Mouse (Mus musculus) left cerebral cortex, adult 11 months (tissue): Measurements from ENCODE around the gene Poc1b.

ENCODE experiments used
- DNase-seq: peaks from one replicate; pipeline ENCODE4 v3.0.0; 2022; ENCODE audit warnings: low spot score

The Poc1b gene

DNA sequence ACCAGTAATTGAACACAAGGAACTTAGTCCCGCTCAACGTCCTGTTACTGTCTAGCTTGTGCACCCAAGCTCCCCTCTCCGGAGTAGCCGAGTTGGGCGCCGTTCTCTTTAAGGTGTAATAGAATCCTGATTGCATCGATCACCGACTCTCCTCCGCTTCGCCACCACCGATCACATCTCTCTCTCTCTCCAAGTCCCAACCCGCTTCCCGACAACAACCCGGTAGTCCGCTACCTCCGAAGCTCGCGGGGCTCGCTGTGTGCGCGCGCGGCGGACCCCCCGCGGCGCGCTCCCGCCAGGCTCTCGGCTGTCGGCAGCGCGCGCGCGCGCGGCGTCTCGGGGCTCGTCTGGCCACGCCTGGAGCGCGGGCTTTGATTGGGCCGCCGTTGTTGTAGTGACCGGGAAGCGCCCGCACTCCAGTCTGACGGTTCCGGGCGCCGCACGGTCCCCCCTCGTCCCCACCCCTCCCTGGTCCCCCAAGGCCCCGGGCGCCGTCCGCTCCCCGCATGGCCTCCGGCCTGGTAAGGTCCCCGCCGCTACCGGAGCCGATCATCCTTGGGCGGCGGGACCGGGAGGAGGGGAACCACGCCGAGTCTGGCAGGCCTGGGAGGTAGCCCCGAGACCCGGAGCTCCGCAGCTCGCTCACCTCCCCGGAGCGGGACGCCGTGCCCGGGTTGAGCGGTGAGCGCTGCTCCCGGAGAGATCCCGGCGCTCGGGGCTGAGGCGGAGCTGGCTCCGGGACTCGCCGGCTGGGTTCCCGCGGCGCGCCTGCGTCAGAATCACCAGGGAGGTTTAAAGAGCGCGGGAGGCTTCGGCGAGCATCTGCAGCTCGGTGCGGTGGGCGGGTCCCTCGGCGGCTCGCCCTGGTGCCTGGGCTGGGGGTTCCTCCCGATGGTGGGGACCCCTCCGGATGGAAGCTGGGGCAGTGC, at the start of gene Poc1b:
Gene Poc1b, plus strand, starts transcription at position 334 of the 929 bp plus-strand sequence.
- DNase-seq: peak; percentile 59

GRCm38 (mm10) chr10:99060588-99060987, 46.2 kb upstream of the Poc1b start:
- no peak for DNase-seq

DNA sequence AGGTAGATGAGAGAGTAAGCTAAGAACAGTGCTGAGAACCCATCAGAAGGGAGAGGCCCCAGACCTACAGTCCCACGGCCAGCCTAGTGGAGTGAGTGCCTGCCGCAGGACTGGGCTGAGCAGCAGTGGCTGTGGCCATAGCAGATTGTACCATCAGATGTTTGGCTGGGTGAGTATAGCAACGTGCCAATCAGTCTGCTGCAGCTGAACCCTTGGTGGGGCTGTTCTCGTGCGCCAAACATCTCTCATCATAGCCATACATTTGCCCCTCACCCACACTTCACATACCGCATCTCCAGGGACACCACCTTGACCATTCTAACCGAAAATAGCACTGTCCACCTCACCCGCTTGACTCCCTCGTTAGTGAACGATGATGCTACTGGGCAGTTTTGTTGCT, 45.4 kb upstream of the Poc1b start:
- DNase-seq: no peak

DNA sequence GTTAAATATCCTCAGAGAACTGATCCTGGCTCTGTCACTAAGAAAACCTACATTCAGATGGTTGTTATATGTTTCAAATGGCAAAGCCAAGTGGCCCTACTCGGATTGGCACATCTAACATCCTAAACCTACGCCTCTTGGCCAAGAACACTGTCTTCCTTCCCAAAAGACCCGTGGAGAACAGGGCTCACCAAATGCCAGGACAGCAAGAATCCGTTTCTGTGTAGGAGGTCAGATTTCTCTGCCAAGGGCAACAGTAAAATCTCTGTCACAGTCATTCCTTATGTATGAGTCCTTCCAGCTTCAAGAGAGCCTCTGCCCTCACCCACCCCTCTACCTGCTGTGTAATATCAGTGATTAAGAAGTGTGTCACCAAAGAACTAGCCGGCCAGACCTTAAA, 44.3 kb upstream of the Poc1b start:
- DNase-seq: no peak

- DNase-seq: no peak
These were observed 30.5 kb upstream of the Poc1b start for GRCm38 (mm10) chr10:99076113-99076895.

GRCm38 (mm10) chr10:99078621-99079020, 28.2 kb upstream of the Poc1b start:
- DNase-seq: no peak

DNA sequence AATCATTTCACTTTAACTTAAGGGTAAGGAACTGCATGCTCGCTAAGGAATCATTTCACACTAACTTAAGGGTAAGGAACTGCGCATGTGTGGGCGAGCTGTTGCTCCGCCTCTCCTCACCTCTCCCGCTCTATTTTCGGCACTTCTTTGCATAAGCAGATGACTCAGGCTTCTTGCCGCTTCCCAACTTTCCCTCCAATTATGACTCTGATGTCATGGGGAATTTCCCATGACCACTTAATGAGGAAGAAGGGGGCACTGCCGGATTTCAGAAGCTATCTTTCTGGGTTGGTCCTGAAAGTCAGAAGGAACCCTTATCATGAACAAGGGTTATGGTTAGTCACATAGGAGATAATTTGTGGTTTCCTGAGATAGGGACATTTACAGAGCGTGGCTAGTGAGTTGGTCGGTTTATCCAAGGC, 25.3 kb upstream of the Poc1b start:
- DNase-seq: peak; percentile 64

GRCm38 (mm10) chr10:99083431-99084003, 23.3 kb upstream of the Poc1b start:
- no peak for DNase-seq

DNA sequence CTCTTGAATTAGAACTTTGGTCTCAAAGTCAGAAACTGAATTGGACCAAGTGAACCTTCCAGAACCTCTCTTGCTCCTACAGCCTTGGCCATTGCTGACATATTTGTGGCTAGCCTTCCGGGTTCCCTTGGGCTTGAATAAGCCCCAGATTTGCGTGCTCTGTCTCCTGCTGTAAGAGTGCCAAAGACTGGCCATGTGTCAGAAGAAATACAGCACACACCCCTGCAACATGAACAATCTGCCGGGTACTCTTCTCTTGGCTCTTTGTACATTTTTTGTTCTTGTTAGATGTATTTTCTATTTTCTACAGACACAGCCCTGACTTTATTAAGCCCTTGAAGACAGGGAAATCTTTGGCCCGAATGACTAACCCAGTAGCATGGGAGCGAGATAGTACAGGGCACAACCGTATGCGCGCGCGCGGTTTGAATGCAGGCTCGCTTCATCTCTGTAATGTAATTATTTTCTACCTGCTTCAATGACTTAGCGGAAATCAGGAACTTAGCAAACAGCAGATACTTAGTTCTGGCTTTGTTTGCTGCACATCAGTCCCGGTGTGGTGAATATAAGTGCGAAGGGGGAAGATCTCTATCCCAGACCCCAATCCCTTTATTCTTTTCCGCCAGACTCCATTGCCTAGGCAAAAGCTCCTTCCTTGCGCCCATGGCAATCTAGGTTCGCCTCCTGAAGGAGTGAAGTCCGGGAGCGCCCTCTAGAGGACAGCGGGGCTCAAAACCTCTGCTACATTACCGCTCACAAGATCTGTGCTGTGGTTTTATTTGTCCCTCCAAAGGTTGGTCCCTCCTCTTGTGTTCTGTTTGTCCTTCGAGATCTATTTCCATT, 22.2 kb upstream of the Poc1b start:
- peak; percentile 79 for DNase-seq

DNA sequence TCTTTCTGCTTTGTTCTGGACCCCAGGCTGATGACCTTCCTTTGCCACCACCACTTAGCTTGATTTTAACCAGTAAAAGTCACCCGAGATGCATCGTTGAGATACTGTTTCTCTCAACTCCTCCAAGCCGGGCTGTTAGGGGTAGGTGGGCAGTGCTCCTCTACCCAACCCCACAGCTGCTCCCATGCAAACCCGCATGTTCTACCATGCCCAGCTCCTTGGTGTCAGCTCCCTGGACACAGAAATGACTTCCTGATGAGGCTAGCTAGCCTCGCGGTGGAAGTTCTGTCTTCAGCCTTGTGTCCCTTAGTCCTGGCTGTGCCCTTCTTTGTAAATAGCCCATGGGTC, 21.6 kb upstream of the Poc1b start:
- no peak for DNase-seq

DNA sequence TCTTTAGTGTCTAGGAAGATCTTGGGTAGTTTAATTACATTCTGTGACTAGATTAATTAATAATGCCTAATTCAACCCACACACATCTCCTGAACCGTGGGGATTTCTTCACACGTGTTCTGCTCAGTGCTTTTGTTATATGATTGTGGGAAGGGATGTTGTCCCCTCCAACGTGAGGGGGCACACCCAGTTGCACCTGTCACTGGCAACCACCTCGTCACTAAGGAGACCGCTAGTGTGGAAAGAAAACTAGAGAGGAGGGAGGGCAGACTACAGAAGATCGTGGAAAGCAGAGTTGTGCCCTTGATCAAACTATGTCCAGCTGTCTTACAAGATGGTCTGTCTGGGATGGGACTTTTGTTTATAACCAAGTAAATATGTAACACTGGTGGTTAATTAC, 20.8 kb upstream of the Poc1b start:
- DNase-seq: no peak

DNA sequence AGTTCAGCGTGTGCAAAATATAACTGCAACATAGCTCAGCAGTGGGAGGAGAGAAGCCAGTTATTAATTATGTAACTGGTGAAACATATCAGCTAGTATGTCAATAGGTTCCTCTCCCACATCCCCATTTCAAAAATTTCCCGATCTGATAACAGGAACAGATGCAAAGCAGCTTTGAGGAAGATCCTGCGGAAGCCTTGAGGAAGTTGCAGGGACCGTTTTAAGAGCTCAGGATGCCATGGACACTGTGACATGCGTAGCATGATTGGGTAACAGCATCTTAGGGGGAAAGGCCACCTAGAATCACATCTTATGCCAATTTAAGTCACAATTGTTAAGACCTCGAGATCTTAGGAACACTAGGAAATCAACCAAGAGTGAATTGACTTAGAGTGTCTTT, 16.9 kb upstream of the Poc1b start:
- DNase-seq: no peak

- DNase-seq: no peak
These were observed 13.5 kb upstream of the Poc1b start for GRCm38 (mm10) chr10:99093364-99093763.

DNA sequence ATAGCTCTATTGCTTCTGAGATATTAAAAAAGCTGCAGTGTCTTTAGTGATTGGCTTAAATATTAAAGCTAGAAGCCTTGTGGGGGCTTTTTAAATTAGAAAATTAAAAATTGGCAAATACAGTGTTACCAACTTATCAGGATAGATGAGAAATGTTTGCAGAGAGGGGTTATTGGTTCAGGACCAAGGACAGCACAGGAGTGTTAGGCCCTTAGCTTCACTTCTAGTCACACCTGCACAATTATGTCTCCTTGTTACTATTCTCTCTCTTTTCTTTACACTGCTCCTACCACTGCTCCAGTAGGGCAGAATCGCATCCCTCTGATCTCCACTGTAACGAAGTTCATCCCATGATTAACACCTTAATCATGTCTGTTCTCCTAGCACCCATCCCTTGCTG, 11.7 kb upstream of the Poc1b start:
- no peak for DNase-seq

- no peak for DNase-seq
These were observed 9.5 kb upstream of the Poc1b start for GRCm38 (mm10) chr10:99097374-99097773.

GRCm38 (mm10) chr10:99105522-99105921, 1.3 kb upstream of the Poc1b start:
- no peak for DNase-seq

GRCm38 (mm10) chr10:99106311-99106702, 529 bp upstream of the Poc1b start:
- DNase-seq: no peak

- DNase-seq: no peak
These were observed 1.1 kb downstream of the Poc1b start, which contains the start of gene Galnt4 for GRCm38 (mm10) chr10:99107964-99108363. TSS of gene Galnt4 (plus strand) at chr10:99108159.

GRCm38 (mm10) chr10:99108431-99108982, 1.7 kb downstream of the Poc1b start:
- no peak for DNase-seq

DNA sequence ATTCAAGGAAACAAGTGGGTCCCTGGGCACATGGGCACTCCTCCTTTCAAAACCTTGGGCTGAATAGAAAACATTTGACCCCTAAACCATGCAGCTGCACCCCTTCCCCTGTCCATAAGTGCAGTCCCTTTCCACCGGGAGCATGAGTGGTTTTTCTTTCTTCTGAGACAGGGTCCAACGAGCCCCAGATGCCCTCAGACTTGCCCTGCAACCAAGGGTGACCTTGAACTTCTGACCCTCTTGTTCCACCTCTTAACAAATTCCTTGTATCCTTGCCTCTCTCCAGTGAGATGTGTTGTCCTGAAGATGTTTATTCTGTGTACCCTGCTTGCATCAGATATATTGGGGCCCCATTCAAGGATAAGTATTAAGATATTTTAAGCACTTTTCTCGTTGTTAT, 6.7 kb downstream of the Poc1b start:
- no peak for DNase-seq

- no peak for DNase-seq
These were observed 7.5 kb downstream of the Poc1b start for GRCm38 (mm10) chr10:99114295-99114694.
